Mouse (Mus musculus): ENCODE results near the gene Clk3.

Clk3 gene

DNA sequence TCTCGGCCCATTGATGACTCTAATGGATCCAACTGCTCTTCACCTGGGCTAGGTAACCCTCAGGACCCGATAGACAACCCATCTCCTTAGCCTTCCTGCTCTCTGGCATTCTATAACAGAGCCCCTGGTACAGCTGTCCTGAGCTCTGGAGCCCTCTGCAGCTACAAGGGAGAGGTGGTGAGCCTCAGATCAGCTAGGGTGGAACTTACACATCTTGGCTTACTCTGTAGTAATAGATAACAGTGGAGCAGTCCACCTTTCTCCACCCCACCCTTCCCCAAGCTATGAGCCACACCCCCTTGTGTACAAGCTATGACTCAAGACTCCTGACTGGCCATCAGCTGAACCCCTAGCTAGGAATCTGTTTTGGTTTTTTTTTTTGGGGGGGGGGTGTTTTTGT, 5.2 kb upstream of the Clk3 start:
- DNase-seq (ENCODE audit: low read depth, low spot score), result no peak

DNA sequence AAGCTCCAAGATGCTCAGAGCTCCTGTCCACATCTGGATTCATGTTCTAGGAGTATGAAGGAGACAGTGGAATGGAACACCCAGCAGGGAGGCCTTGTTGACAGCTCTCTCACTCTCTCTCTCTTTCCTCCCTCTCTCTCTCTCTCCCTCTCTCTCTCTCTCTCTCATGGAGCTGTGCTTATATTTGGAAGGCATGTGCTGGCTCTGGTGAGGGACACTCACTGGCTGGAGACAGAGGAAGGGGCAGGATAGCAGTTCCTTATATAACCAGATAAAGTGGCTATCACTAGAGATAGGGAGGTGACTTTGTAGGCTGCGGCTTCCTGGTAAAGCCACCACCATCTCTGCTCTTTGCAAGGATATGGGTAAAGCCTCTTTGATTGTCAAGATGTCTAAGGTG, 4.6 kb upstream of the Clk3 start:
- no peak for DNase-seq (ENCODE audit: low read depth, low spot score)

DNA sequence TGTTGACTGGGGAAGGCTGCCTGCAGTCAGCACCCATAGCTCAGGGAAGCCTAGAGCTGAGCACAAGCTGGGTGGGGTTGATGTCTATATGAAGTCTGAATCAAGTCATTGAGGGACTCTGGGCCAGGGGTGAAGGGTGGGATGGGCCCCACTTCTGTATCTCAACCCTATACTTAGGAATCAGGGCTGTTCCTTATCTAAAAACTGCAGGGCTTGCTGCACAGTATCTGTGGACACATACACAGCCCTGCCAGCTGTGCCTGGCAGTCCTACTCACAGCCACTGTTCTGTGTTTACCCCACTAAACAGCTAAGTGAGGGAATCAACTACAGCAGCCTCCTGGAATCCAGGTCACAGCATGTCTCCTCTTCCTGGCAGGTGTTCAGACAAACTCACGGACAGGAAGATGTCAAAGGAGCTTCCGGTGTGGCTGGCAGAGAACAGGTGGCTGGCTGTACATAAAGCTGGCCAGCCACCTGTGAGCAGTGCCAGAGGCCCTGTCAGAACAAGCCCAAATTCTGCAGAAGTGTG, 3.9 kb upstream of the Clk3 start:
- DNase-seq (ENCODE audit: low read depth, low spot score), result no peak

DNA sequence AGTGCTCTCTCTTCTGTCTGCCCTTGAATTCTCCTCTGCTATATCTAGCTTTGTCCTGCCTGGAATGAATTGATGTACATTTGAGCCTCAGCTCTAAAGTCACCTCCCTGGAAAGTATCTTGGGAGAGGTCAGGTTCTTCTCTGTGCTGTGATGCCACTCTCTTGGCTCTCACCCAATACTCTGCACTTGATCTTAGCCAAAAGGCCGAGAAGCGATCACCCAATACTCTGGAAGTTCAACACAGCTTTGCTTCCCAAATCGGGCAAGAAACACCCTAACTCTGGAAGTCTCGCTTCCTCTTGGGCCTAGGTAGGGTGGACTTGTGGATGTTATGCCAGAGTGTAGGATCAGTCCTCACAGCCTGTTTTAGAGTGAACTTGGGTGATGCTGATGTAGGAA, 1.6 kb upstream of the Clk3 start:
- no peak for DNase-seq (ENCODE audit: low read depth, low spot score)

DNA sequence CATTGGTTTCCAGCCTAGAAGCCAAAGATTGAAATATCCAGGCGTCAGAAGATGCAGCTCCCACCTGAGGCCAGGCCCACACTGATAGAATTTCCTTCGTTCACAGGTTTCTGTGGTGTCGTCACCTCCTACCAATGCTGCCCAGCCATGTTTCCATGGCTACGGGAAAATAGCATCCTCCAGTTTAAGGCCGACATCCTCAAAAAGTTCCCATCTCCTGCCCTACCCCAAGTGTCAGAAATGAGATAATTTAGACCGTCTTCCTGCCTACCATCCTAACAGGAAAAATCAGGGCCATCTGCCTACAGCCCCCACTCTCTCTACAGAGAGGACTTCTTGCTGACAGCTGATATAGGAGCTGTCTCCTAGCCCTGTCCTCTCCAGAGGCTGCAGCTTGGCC, 771 bp upstream of the Clk3 start:
- DNase-seq (ENCODE audit: low read depth, low spot score), result peak; percentile 39

DNA sequence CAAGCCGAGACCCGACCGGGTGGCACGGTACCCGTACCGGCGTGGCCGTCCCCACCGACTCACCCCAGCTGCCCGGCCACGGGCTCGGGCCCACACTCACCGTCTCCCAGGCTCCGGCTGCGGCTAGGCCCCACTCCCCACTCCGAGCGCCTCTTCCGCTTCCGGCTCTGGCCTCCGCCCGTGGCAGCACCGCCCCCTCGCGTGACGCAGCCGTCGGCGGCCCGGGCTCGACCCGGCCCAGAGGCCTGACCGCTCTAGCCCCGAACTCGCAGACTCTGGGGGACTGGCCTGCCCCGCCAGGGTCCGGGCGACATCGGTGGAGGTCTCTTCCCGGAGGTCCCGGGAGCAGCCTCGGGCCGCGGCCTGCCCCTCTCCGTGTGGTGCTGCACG, 691 bp downstream of the Clk3 start:
- DNase-seq (ENCODE audit: low read depth, low spot score), result peak; percentile 93

DNA sequence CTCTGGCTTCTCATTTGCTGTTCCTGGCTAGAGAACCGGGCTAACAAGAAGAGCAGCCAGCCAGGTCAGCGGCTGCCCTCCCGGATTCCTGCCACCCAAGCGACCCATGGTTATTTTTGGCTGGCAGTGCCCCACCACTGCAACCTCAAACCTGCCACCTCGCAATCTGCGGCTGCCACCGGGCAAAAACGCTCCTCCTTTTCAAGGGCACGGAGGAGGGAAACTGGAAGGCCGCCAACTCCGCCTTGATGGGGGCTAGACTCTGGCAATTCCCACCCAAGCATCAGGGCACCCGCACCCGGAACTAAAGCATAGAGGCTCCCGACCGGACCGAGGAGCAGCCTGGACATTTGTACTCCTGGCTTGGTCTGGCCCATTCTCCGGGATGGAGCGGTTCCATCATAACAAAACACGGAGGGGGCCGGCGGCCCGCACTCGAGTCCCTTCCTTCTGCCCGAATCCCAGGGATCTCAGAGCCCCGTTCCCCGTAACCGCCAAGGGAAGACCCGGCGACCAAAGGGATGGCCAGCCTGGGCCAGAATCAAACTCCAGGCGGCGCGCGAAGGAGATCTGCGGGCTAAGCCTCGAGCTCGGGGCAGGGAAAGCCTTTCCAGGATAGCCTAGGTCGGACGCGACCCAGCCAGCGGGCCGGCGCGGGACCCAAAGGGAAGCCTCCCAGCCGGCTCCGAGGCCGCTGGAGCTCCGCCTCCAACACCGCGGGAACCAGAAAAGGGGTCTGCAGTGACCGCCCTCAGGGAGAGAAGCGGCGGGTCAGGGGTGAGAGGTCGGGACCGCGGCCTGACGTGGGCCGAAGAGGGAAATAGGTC, 1.3 kb downstream of the Clk3 start:
- DNase-seq (ENCODE audit: low read depth, low spot score), result peak; percentile 87

DNA sequence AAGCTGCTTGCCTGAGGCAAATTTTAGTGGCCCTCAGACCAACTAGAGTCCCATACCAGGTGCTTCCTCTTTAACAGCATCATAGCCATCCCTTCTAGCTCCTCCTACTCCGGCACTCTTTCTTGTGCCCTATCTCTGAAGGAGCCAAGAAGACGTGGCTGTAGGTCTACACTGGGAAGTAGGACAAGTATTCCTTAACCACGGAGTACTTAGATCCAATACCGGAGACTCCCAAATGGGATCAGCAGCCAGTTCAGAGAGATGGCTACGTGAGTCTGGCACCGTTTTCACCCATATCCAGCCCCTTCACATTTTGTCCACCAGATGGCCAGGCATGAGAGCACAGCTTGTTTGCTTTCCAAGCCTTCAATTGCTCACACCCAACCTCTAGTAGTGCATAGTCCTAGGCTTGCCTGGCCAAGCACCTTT, 3.1 kb downstream of the Clk3 start:
- DNase-seq (ENCODE audit: low read depth, low spot score), result peak; percentile 36

DNA sequence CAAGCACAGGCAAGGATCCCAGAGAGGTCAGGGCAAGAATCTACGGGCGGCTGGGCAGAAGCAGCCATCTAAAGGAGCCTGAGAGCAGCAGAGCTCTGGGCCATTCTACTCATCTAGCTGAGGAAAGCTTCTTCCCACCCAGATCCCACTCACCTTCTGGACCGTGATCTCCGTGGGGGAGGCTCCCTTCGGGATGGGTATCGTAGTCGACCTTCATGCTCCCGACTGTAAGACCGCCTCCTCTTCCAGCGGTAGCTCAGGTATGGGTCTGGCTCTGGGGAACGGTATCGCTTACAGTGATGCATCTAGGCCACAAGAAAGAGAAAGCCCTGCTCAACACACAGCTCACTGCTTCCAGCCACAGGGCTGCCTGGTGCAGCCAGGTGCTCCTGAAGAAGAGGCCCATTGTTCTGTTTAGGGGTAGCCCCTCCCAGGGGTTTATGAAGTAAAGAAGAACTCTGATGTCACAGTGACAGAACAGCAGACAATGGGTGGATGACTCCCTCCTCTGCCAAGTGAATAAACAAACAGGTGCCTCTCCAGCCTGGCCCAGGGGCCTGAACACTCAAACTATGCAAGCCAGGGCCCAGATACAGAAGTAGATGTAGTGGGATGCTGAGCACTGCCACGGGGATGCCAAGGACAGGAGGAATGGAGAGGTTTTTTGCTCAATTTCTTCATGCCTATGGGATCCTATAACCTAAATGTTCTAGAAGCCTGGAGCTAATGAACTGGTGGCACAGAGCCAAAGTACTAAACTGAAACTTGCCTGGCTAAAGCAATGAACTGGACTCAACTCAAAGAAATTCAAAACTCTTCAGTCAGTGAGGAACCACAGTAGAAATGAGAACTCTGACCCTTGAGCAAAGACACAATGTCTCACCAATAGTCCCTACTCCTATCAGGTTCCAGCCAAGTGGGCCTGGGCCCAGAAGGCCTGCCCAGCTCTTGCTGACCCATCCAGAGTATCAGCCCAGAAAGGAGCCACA, 3.8 kb downstream of the Clk3 start:
- DNase-seq (ENCODE audit: low read depth, low spot score), result no peak

DNA sequence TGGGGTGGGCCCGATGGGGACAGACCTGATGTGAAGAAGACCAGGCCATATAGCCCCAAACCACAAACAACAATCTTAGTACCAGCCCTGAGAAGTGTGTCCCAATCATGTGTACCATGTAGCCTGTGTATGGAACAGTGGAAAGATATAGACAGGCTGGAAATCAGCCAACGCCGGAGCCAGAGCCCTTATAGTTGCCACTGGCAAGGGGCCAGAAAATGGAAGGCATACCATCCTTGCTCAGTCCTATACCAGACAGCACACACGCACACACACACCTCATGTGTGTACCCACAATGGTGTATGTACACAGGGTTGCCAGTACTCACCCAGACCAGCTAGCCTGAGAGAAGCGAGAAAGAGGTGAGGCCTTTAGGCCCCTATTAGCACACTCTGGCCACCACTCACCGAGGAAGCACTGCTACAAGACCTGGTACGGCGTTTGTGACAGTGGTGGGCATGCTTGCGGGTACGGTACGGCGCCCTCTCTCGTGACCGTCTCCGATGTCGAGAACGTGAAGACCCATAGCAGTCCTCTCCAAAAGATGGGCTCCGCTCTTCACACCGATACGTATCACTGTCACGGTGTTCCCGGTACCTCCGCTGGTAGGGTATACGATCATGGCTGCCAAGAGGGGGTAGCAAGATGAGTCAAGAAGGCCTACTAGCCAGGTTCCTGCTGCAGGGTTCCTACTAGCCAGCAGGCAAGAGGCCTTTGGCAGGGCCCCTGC, 5.1 kb downstream of the Clk3 start:
- DNase-seq (ENCODE audit: low read depth, low spot score), result no peak

DNA sequence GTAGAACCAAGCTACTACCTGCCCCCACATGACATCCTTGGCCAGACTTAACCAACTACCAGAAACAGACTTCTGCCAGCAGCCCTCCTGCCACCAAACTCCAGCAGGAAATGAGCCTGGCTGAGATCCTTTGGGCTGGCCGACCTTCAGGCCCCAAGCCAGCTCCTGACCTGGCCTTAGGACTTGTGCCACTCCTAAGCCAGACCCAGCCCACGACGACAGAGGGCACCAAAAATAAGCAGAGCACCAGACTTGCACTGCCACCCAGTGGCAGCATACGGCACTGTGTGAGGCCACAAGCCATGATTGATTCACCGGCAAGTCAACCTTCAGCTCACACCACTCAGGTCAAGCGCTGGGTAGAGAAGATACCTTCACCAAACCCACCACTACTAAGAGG, 6.4 kb downstream of the Clk3 start:
- DNase-seq (ENCODE audit: low read depth, low spot score), result peak; percentile 86

DNA sequence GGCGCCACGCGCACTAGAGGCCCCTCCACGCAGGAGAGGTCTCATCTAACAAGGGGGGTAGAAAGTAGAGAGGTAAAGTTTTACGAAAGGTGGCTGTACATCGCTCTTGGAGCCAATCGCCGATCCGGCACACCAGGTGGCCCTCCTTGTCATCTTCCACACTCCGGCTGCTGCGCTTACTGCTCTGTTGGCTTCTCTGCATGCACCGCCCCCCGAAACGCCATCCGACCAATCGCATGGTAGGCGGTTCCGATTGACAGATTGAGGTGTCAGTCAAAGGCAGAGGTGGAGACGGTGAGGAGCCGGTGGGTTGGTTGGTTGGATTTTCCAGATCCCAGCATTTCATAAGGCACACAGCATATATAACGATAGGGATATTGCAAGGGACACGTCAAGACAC, 7.1 kb downstream of the Clk3 start:
- DNase-seq (ENCODE audit: low read depth, low spot score), result peak; percentile 93

DNA sequence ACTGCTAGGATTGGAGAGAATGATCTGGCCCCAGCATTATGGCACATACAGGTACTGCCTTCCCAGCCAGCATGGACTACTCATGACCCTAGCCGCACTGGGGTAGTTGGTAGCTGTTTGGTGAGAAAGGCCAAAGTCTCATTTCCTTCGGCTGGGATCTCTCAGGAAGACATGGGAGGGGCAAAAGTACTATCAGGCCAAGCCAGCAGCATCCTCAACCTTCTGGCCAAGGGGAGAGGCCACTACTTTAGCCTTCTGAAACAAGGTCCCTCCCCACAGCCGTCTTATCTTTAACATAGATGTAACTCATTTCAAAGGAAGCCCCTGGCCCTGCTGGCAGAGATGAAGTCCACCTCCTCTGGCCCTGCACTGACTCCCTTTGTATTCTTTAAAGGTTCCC, 8.1 kb downstream of the Clk3 start:
- no peak for DNase-seq (ENCODE audit: low read depth, low spot score)

DNA sequence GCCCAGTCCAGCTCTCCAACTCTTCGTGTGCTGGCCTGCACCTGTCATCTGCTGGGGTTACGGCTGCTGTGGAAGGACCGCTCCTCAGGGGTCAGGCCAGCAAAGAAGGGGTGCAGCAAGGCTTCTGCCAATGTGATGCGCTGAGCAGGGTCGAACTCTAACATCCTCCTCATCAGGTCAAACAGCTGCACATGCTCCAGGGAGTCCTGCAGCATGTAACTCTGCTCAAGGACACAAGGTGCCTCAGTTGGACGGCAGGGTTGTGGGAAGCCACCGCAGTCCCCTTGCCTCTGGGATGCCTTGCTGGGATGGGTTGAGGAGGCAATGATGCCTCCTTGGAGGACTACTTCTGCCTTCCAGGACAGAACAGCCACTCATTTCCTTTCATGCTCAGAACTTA, 14.8 kb downstream of the Clk3 start:
- no peak for DNase-seq (ENCODE audit: low read depth, low spot score)

DNA sequence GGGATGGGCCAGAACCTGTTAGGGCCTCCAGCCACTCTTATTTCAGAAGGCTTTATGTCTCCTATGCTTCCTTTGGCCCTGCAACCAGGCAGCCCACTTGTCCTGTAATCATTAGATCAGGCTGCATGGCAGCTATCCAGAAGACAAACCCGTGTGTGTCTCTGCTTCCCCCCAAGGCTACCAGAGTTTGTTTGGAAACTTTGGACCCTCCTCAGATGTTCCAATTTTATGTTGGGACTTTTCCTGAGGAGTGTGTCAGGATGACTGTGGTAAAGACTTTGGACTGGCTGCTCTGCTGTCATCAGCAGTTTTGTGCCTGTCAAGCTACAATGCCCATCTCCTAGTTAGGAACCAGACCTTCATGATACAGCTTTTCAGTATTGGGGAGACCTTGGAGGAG, 16.8 kb downstream of the Clk3 start:
- DNase-seq (ENCODE audit: low read depth, low spot score), result no peak

DNA sequence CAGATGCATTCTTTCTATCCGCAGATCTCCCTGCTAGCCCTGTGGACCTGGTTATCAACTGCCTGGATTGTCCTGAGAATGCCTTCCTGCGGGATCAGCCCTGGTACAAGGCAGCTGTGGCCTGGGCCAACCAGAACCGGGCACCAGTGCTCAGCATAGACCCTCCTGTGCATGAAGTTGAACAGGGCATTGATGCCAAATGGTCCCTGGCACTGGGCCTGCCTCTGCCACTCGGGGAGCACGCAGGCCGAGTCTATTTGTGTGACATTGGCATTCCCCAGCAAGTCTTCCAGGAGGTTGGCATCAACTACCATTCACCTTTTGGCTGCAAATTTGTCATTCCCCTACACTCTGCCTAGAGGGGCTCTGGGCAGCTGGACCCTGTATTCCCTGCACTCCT, 17.5 kb downstream of the Clk3 start:
- DNase-seq (ENCODE audit: low read depth, low spot score), result no peak

DNA sequence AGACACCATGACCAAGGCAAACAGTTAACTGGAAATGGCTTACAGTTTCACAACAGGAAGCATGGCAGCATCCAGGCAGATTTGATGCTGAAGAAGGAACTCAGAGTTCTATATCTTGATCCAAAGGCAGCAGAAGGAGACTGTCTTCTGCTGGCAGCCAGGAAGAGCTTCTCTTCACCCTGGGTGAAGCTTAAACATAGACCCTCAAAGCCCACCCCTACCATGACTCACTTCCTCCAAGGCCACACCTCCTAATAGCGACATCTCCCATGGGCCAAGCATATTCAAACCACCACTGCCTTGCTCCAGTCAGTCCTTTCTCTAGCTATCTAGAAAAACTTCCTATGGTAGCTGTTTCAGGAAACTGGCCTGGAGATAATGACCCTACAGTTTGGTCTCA, 18.6 kb downstream of the Clk3 start:
- DNase-seq (ENCODE audit: low read depth, low spot score), result no peak

DNA sequence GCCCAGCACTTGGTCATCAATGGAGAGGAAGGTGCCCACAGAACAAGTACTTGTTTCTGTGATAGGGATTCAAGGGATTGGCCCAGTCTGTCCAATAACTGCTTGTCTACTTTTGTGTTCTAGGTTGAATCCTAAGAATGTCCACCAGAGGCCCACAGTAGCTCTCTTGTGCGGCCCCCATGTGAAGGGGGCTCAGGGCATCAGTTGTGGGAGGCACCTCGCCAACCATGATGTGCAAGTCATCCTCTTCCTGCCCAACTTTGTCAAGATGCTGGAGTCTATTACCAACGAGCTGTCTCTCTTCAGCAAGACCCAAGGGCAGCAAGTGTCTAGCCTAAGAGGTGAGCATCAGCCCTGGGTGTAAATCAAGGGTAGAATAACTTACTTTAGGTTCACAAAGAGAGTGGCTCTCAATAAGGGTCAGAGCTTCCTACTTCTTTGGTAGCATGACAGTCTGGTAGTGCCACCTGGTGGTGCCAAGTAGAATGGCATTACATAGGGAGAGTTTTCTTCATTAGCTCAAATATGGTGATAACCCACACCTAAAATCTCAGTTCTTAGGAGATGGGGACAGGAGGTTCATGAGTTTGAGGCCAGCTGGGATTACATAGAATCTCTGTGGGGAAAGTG, 21.1 kb downstream of the Clk3 start:
- DNase-seq (ENCODE audit: low read depth, low spot score), result peak; percentile 71

DNA sequence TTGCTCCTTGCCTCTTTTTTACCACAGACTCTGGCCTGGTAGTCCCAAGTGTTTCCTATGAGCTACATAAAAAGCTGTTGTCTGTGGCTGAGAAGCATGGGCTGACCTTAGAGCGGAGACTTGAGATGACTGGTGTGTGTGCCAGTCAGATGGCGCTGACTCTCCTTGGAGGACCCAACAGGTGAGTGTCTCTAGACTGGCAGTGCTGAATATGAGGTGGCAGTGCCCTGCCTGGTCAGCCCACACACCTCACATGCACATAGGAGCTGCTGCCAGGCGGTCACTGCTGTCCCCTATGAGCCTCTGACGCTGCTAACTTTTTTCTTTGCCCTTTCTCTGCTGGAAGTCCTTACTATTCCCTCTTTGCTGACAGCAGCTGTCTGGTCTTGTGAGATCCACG, 25.8 kb downstream of the Clk3 start:
- DNase-seq (ENCODE audit: low read depth, low spot score), result no peak

DNA sequence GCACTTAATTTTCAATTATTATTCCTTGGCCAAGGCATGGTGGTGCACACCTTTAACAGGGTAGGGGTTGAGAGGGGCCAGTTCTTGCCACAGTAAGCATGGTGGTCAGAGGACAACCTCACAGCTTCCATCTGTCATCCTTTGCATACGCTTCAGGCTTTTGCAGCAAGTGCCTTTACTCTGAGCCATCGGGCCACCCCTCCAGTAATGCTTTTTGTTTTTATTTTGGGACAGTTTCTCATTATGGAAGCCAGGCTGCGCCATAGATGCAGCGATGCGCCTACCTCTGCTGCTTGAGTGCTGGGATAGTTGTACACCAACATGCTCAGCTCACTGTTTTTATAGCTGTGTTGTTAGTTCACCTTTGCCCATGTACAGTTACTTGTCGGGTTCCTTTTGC, 32.1 kb downstream of the Clk3 start:
- no peak for DNase-seq (ENCODE audit: low read depth, low spot score)

DNA sequence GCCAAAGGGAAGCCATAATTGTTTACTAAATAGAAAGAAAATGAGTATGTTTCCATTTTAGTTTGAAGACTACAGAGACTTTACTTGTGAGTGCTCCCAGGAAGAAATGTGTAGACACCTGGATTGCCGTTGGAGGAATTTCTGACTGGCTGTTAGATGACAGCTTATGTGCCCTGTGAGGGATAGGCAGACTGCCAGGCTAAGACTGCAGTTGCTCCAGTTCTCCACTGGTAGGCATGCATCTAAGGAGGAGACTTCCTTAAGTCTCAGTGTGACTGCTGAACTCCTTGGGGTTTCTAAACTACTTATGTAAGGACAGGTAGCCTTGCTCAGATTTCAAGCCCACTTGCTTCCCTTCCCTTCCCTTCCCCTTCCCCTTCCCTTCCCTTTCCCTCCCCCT, 37.3 kb downstream of the Clk3 start:
- DNase-seq (ENCODE audit: low read depth, low spot score), result peak; percentile 48

All from R1 (cell line).